Mouse (Mus musculus) kidney, postnatal 0 days (tissue): Measurements from ENCODE around the gene Acsbg1. TPM values are rescaled to one million over a fixed set of nuclear protein-coding genes. Genes with fewer than 3 reads are reported as not detected.

Source experiments
- ATAC-seq: fragments of 200-750 bp; cut with Nextera tagmentation; replicated peaks from 2 replicates; pipeline ENCODE4 v1.8.0; 2017; ENCODE audit warnings: low read depth, moderate number of reproducible peaks, moderate TSS enrichment, moderate library complexity; ENCODE audit not compliant: low FRiP score
- DNase-seq: peaks from one replicate; pipeline ENCODE4 v3.0.0-alpha.2; 2016; ENCODE audit warnings: low spot score
- H3K27ac ChIP-seq: fragments of 300-500 bp; sonication (generic); 2 replicates; pipeline ENCODE4 v1.5.1; 2014; ENCODE audit warnings: mild to moderate bottlenecking
- H3K27me3 ChIP-seq: fragments of 300-500 bp; sonication (generic); 2 replicates; pipeline ENCODE4 v1.6.1; 2014; ENCODE audit warnings: low read length, mixed read lengths; ENCODE audit not compliant: insufficient read depth
- H3K36me3 ChIP-seq: fragments of 300-500 bp; sonication (generic); 2 replicates; pipeline ENCODE4 v1.6.1; 2014; ENCODE audit warnings: low read length, mixed read lengths; ENCODE audit not compliant: insufficient read depth
- H3K4me1 ChIP-seq: fragments of 300-500 bp; sonication (generic); replicated peaks from 2 replicates; pipeline ENCODE4 v1.6.1; 2014; ENCODE audit warnings: antibody characterized with exemption, low read length, mixed read lengths; ENCODE audit not compliant: insufficient read depth
- H3K4me2 ChIP-seq: fragments of 300-500 bp; sonication (generic); 2 replicates; pipeline ENCODE4 v1.6.1; 2014; ENCODE audit warnings: mild to moderate bottlenecking, low read length, moderate library complexity, mixed read lengths
- H3K4me3 ChIP-seq: fragments of 300-500 bp; sonication (generic); replicated peaks from 2 replicates; pipeline ENCODE4 v1.5.1; 2014; ENCODE audit warnings: low read depth, low read length
- H3K9ac ChIP-seq: fragments of 300-500 bp; sonication (generic); 2 replicates; pipeline ENCODE4 v1.6.1; 2014; ENCODE audit warnings: low read depth, low read length
- H3K9me3 ChIP-seq: fragments of 300-500 bp; sonication (generic); replicated peaks from 2 replicates; pipeline ENCODE4 v1.6.1; 2016; ENCODE audit warnings: low read length, inconsistent platforms, mixed read lengths
- CTCF ChIP-seq: IDR thresholded peaks from 2 replicates; pipeline ENCODE4 v1.5.1; 2016; ENCODE audit warnings: antibody characterized with exemption, low read depth, mild to moderate bottlenecking, moderate library complexity
- WGBS: fragments of 180-500 bp; shearing (Covaris S2); extraction: QIAGEN DNeasy Blood & Tissue Kit; methylation state at CpG from one replicate; pipeline ENCODE4 v1.1.7; 2014; 5-methylcytosine and 5-hydroxymethylcytosine counted together
- polyA plus RNA-seq: library from polyadenylated mRNA; unstranded; fragments of >200 nt; fragmentation: Nextera tagmentation; extraction: Ambion mirVana; gene quantifications from 2 replicates; pipeline ENCODE4 v1.2.1, GENCODE M21; 2015

Gene Acsbg1
- polyA plus RNA-seq, 1 experiment from 2014 or later: 1.4 TPM

DNA sequence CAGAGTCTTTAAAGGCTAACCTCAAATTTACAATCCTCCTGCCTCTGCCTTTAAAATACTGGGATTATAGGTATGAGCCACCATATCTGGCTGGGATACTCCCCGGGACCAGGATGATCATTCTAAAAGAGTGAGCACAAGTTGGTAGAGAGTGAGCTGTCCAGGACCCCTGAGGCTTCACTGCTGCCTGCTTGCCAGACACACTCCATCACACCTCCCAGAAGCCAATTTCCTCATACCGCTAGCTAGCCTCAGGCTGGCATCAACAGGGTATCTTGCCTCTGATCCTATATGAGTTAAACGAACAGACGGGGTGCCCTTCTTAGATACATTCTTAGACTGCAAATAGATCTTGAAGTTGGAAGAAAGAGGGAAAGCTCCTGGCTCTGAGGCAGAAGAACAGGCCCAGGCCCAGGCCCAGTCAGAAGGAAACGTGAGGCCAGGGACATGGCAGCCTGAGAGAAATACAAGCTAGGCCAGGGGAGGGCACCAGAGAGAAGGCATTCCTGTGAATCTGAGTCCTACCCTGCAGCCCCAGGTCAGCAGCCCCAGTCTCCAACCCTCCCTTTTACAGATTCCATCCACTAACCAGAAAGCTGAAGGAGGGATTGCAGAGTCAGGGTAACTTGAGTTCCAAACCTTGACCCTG lies 31.9 kb downstream of the Acsbg1 start:
- no peaks in the 10 kb centered on the region for H3K4me1 ChIP-seq
- no peaks in the 10 kb centered on the region for H3K36me3 ChIP-seq
- no peak overlapping the region for H3K4me2 ChIP-seq
- TF ChIP-seq CTCF: peak; percentile 30; the same call in 1 of the 2 replicates
- H3K9ac ChIP-seq: no peak overlapping the region
- no peak overlapping the region for H3K4me3 ChIP-seq
- no peaks in the 10 kb centered on the region for H3K27me3 ChIP-seq
- H3K9me3 ChIP-seq: no peaks in the 10 kb centered on the region
- H3K27ac ChIP-seq: no peak overlapping the region
- no peak for ATAC-seq
- WGBS: 77% methylated on average over 5 of the region's 5 CpGs
- DNase-seq: no peak

DNA sequence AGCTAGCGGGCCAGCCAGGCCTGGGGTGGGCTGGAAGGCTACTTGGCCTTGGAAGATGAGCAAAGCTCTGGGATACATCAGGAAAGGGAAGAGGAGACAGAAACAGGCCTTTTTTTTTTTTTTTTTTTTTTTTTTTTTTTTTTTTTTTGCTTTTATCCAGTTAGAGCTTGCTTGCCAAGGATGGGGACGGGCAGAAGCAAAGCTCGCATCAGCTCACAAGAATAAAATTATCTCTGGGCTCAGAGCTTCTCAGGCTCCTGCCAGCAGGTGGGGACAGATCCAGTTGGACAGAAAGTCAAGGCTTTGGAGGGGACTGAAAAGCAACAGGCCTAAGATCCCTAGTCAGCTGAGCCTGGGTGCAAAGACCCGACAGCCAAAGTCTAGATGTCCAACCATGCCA lies 32.9 kb downstream of the Acsbg1 start:
- WGBS: 90% methylated on average over 4 of the region's 4 CpGs
- TF ChIP-seq CTCF: peak; percentile 8; the same call in 1 of the 2 replicates

DNA sequence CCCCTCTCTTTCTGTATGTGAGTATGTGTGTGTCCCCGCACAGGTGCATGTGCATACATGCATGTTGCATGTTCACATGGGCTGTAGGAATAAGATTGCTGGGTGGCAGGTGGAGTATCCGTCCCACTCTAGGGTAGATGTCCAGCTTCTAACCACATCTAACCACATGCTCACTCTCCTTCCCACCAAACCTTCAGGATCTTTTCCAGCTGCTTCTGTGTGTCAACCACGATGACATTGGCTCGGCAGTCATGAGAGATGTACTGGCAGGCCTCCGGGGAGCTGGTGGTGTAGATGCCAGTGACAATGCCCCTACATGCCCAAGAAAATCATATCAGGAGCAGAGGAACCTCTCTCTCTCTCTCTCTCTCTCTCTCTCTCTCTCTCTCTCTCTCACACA lies 34.4 kb downstream of the Acsbg1 start:
- no peaks in the 10 kb centered on the region for H3K36me3 ChIP-seq
- H3K27me3 ChIP-seq: no peaks in the 10 kb centered on the region
- no peaks in the 10 kb centered on the region for H3K9me3 ChIP-seq
- no peak overlapping the region for H3K27ac ChIP-seq
- 90% methylated on average over 5 of the region's 5 CpGs for WGBS
- no peak overlapping the region for H3K9ac ChIP-seq
- DNase-seq: no peak
- no peak for TF ChIP-seq CTCF
- H3K4me2 ChIP-seq: no peak overlapping the region
- H3K4me3 ChIP-seq: no peak overlapping the region
- no peak for ATAC-seq
- no peaks in the 10 kb centered on the region for H3K4me1 ChIP-seq

More for the DNA sequence above, 32.9 kb downstream of the Acsbg1 start:
- no peak for DNase-seq
- H3K36me3 ChIP-seq: no peaks in the 10 kb centered on the region
- H3K4me3 ChIP-seq: no peak overlapping the region
- no peak overlapping the region for H3K9ac ChIP-seq
- no peak overlapping the region for H3K27ac ChIP-seq
- H3K27me3 ChIP-seq: no peaks in the 10 kb centered on the region
- no peak overlapping the region for H3K4me2 ChIP-seq
- H3K9me3 ChIP-seq: no peaks in the 10 kb centered on the region
- no peak for ATAC-seq
- no peaks in the 10 kb centered on the region for H3K4me1 ChIP-seq

DNA sequence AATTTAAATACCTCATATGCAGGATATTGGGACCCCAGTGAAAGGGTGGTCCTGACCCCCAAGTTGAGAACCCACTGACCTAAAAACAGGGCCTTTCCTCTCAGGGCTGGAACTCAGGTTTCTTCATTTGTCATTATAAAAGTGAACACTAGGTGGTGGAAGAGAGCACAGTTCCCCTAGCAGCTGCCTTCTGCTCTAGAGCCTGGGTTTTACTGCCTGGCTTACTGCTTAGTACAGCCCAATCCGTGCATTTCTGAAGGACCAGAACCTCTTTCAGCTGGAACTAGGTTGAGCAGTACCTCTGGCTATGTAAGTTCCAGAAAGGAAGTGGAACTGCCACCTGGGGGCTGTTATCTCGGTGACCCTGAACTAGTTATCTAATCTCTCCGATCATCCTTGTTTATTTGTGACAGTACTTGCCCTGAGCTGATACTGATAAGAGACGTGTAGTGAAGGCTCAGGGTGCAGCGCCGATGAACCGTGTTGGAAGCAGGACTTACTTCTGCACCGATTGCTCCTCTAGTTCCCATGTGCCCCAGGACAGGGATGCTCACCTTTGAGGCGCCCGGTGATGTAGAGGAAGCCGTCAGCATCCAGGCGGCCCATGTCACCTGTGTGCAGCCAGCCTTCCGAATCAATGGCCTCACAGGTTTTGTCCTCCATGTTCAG lies 47.4 kb downstream of the Acsbg1 start:
- H3K4me3 ChIP-seq: no peak overlapping the region
- DNase-seq (peak; percentile 77), ATAC-seq (no peak)
- H3K9me3 ChIP-seq: no peaks in the 10 kb centered on the region
- no peaks in the 10 kb centered on the region for H3K36me3 ChIP-seq
- WGBS: 67% methylated on average over 13 of the region's 13 CpGs
- no peak overlapping the region for H3K27ac ChIP-seq
- no peaks in the 10 kb centered on the region for H3K4me1 ChIP-seq
- TF ChIP-seq CTCF: peak; percentile 80
- H3K9ac ChIP-seq: no peak overlapping the region
- no peak overlapping the region for H3K4me2 ChIP-seq
- H3K27me3 ChIP-seq: no peaks in the 10 kb centered on the region

DNA sequence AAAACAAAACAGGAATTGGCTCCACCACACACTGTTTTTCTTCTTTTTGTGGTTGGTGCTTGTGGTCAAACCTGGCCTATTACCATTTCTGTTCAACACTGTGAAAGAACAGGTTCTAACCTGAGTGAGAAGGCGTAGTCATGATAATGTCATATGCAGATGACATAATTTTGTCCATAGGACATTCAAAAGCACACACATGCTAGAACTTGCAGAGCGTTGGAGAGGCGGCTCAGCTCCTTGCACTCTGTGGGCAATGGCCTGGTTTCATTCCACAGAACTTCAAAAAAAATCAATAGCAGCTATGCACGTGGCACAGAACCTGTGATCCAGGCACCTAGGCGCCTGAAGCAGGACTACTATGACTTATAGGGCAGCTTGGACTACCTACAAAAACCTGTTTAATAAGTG lies 48.9 kb downstream of the Acsbg1 start:
- no peak for DNase-seq
- no peak overlapping the region for H3K4me3 ChIP-seq
- no peak overlapping the region for H3K9ac ChIP-seq
- no peaks in the 10 kb centered on the region for H3K36me3 ChIP-seq
- H3K4me2 ChIP-seq: no peak overlapping the region
- no peak overlapping the region for H3K27ac ChIP-seq
- ATAC-seq: no peak
- no peaks in the 10 kb centered on the region for H3K4me1 ChIP-seq
- H3K27me3 ChIP-seq: no peaks in the 10 kb centered on the region
- no peaks in the 10 kb centered on the region for H3K9me3 ChIP-seq
- no peak for TF ChIP-seq CTCF
- 85% methylated on average over 5 of the region's 5 CpGs for WGBS

DNA sequence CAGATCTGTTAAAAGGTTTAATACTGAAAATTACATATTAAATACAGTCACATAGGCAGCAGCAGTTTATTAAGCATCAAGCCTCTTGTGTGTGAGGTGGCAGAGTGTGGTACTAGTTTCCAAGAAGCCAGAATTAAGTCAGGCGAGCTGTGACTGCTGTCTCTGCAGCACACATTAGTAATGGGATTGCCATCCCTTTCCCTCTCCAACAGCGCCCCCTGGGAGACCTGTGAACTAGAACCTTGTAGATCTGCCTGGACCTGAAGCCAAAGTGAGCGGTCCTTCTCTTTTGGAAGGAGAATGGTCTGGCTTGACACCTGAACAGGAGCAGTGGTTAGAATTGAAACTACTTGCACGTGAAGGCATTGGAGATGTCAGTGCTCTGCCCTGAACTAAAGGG lies 56.8 kb downstream of the Acsbg1 start:
- TF ChIP-seq CTCF: peak; percentile 71
- ATAC-seq (no peak), DNase-seq (peak; percentile 48)
- Histone ChIP-seq H3K36me3 (peaks cover 29% of the 10 kb centered on the region), H3K4me1 (no peaks in the 10 kb centered on the region), H3K9ac (no peak overlapping the region), H3K27ac (no peak overlapping the region), H3K9me3 (no peaks in the 10 kb centered on the region), H3K4me2 (no peak overlapping the region), H3K4me3 (no peak overlapping the region), H3K27me3 (no peaks in the 10 kb centered on the region)
- 59% methylated on average over 4 of the region's 4 CpGs for WGBS
